Mouse (Mus musculus) olfactory bulb, adult 2 months (tissue): ENCODE results near the gene Map3k7cl.

Experiments
- CTCF ChIP-seq: fragments of 200-500 bp; IDR thresholded peaks from 2 replicates; pipeline ENCODE4 v1.5.1; 2012; ENCODE audit warnings: low read depth, mild to moderate bottlenecking, low read length, moderate library complexity; ENCODE audit not compliant: insufficient read depth
- POLR2A ChIP-seq: fragments of 200-500 bp; IDR thresholded peaks from 2 replicates; pipeline ENCODE4 v1.6.1; 2012; ENCODE audit warnings: mild to moderate bottlenecking, low read depth, low read length, moderate library complexity; ENCODE audit not compliant: insufficient read depth

GRCm38 (mm10) chr16:87638098-87638497 is 85.0 kb downstream of the Map3k7cl start:
- TF ChIP-seq CTCF (no peak), POLR2A (no peak)
